Mouse (Mus musculus) naive thymus-derived CD4-positive, alpha-beta T cell, adult 2 months (primary cell): Measurements from ENCODE around the gene Galns.

ENCODE experiments used
- DNase-seq: peaks from one replicate; pipeline ENCODE4 v3.0.0-alpha.2; 2011; ENCODE audit warnings: low read depth

The Galns gene

GRCm38 (mm10) chr8:122538310-122539076, 72.8 kb downstream of the Galns start:
- DNase-seq, result no peak

- no peak for DNase-seq
These were observed 73.5 kb downstream of the Galns start for GRCm38 (mm10) chr8:122537812-122538211.

GRCm38 (mm10) chr8:122537033-122537432, 74.2 kb downstream of the Galns start:
- DNase-seq, result no peak

DNA sequence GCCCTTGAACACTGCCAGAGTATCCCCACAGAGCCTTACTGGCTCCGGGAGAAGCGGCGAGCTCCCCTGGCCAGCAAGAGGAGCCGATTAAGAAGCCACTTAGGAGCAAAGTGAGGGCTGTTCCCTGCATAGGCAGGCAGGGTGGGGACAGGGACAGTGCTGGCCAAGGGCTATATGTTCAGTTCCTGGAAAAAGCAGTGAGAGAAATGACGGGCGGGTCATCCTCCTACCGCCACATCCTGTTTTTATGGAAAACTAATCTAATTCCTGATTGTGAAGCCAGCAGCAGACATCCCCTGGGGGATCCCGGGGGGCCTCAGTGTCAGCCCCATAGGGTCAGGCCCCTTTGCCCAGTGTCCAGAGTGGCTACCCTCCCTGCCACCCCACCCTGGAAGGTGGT, 80.0 kb downstream of the Galns start:
- DNase-seq, result no peak

DNA sequence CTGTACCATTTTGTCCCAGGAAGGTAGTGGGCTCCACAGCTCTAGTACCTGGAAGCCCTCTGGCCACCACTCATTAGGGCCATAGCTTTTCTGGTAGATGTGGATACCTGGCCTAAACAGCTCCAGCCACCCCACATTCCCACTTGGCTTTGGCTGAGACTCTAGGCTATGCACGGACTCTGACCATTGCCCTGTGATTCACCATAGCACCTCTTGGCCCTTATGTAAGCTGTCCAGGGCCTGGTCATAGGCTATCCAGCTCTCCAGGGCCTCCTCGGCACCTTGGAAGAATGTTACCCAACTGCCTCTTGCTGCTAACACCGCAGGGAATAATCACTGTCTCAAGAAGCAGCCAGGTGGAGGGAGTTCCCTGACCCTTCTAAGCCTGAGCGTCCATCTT, 82.1 kb downstream of the Galns start:
- DNase-seq, result no peak
